Mouse (Mus musculus) embryonic fibroblast, embryonic 13.5 days (primary cell): ENCODE data around the gene Zfp281. TPM values are rescaled to one million over a fixed set of nuclear protein-coding genes. Genes with fewer than 3 reads are reported as not detected.

ENCODE experiments used
- H3K27ac ChIP-seq: 2 replicates; pipeline ENCODE4 v1.5.1; 2012; ENCODE audit warnings: low read length, control low read depth, inconsistent platforms; ENCODE audit not compliant: insufficient read depth
- H3K4me1 ChIP-seq: 2 replicates; pipeline ENCODE4 v1.6.1; 2011; ENCODE audit warnings: low read length; ENCODE audit not compliant: control insufficient read depth, insufficient read depth
- H3K4me3 ChIP-seq: 2 replicates; pipeline ENCODE4 v1.5.1; 2011; ENCODE audit warnings: mild to moderate bottlenecking, control low read depth, low read length; ENCODE audit not compliant: insufficient read depth
- CTCF ChIP-seq: IDR thresholded peaks from 2 replicates; pipeline ENCODE4 v1.5.1; 2011; ENCODE audit warnings: mild to moderate bottlenecking, control low read depth, low read length, moderate library complexity, borderline replicate concordance; ENCODE audit not compliant: insufficient read depth
- POLR2A ChIP-seq: IDR thresholded peaks from 2 replicates; pipeline ENCODE4 v1.6.1; 2011; ENCODE audit warnings: low read depth, mild to moderate bottlenecking, control low read depth, low read length, moderate library complexity
- polyA plus RNA-seq: library from polyadenylated mRNA; stranded (reverse); fragments of >200 nt; gene quantifications from 2 replicates; pipeline ENCODE4 v1.2.4, GENCODE M21; 2011; ENCODE audit warnings: low read depth; ENCODE audit not compliant: missing spikeins, insufficient read length

The Zfp281 gene
- polyA plus RNA-seq, 1 experiment: 33.0 TPM

GRCm38 (mm10) chr1:136656619-136657018 lies 31.9 kb downstream of the Zfp281 start:
- TF ChIP-seq CTCF: no peak
- H3K4me3 ChIP-seq: no peak overlapping the region
- peaks cover 6% of the 10 kb centered on the region for H3K4me1 ChIP-seq
- H3K27ac ChIP-seq: peak overlapping the region; percentile 90

- Histone ChIP-seq H3K27ac (no peak overlapping the region), H3K4me3 (no peak overlapping the region), H3K4me1 (peaks cover 6% of the 10 kb centered on the region)
- no peak for TF ChIP-seq POLR2A
- TF ChIP-seq CTCF: no peak
Measured at GRCm38 (mm10) chr1:136658456-136659227, 33.9 kb downstream of the Zfp281 start.

- no peak overlapping the region for H3K27ac ChIP-seq
- no peak overlapping the region for H3K4me3 ChIP-seq
- TF ChIP-seq POLR2A (no peak), CTCF (no peak)
- H3K4me1 ChIP-seq: peaks cover 6% of the 10 kb centered on the region
Measured at GRCm38 (mm10) chr1:136659337-136659736, 34.6 kb downstream of the Zfp281 start.

GRCm38 (mm10) chr1:136659917-136660316 lies 35.2 kb downstream of the Zfp281 start:
- no peak for TF ChIP-seq POLR2A
- no peak for TF ChIP-seq CTCF
- Histone ChIP-seq H3K4me1 (peaks cover 6% of the 10 kb centered on the region), H3K4me3 (no peak overlapping the region), H3K27ac (no peak overlapping the region)

GRCm38 (mm10) chr1:136661511-136661910 lies 36.8 kb downstream of the Zfp281 start:
- Histone ChIP-seq H3K4me3 (no peak overlapping the region), H3K27ac (no peak overlapping the region), H3K4me1 (peaks cover 6% of the 10 kb centered on the region)
- TF ChIP-seq CTCF (no peak), POLR2A (no peak)

- no peak for TF ChIP-seq CTCF
- no peak for TF ChIP-seq POLR2A
- H3K4me1 ChIP-seq: peaks cover 5% of the 10 kb centered on the region
- no peak overlapping the region for H3K27ac ChIP-seq
- no peak overlapping the region for H3K4me3 ChIP-seq
Measured at GRCm38 (mm10) chr1:136661939-136662563, 37.4 kb downstream of the Zfp281 start.

- H3K4me1 ChIP-seq: peaks cover 3% of the 10 kb centered on the region; the same call in 1 of the 2 replicates
- 0 out of 2 replicates have a peak overlapping the region, but pooled peaks have one; percentile 3 for H3K27ac ChIP-seq
- TF ChIP-seq POLR2A: no peak
- no peak for TF ChIP-seq CTCF
- no peak overlapping the region for H3K4me3 ChIP-seq
Measured at GRCm38 (mm10) chr1:136664921-136665582, 40.4 kb downstream of the Zfp281 start.

GRCm38 (mm10) chr1:136666513-136666912 lies 41.8 kb downstream of the Zfp281 start:
- no peak for TF ChIP-seq CTCF
- TF ChIP-seq POLR2A: no peak

GRCm38 (mm10) chr1:136669926-136670325 lies 45.2 kb downstream of the Zfp281 start:
- H3K27ac ChIP-seq: no peak overlapping the region
- H3K4me1 ChIP-seq: peaks cover 2% of the 10 kb centered on the region
- no peak overlapping the region for H3K4me3 ChIP-seq
- no peak for TF ChIP-seq POLR2A
- TF ChIP-seq CTCF: no peak

More at GRCm38 (mm10) chr1:136666513-136666912, 41.8 kb downstream of the Zfp281 start:
- H3K27ac ChIP-seq: no peak overlapping the region
- H3K4me3 ChIP-seq: no peak overlapping the region
- H3K4me1 ChIP-seq: peaks cover 3% of the 10 kb centered on the region; the same call in 1 of the 2 replicates
